22 mouse cellular contexts compared by ENCODE assay signal in the genomic region with DNA sequence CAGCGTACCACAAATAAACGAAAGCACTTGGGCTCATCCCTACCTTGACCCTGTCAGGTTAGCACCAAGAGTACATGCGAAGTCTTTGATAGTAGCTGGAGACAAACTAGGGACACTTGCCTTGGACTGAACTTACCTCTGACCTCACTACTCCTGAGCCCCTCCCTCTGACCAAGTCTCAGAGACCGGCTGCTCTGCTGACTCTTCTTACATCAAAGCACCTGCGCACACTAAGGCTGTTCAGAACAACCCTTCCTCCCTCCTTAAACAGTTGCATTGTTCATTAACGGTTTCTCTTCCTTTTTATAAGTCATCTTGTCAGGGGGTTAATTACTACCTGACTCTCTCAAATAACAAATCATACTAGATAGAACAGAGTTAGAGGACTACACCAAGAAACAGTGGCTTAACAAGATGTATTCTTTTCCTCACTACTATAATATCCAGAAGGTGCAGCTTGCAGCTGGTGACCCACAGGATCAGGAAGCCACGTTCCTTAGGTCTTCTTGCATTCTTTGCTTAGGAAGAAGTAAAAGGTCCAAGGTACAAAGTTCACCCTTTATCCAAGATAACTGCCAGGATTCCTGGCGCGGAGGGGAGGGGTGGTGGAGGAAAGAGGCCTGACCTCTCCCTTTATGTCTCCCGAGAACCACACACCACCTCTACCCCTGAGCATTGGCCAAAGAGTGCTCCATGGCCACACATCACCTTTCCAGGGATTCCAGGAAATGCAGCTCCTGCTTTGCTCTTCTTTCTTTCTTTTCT. TPM values are rescaled to one million over a fixed set of nuclear protein-coding genes. Genes with fewer than 3 reads are reported as not detected.
DNase-seq lines count a peak whose midpoint lies in the region; ATAC-seq and TF ChIP-seq lines count a peak whose summit lies in the region.
"Had no signal": no experiment of that assay in that cellular context is flagged by ENCODE, and none has a peak within 500 bp of the region (broad histone marks: within the 10 kb centered on the region; RNA-seq: fewer than 3 reads in every experiment).

No protein-coding gene starts in this region.

- no peak for DNase-seq in intestine, embryonic 14.5 days (ENCODE audit: low spot score)
- DNase-seq in kidney, postnatal 14 days = peak; percentile 68
- peak; percentile 52 for DNase-seq in stomach, postnatal 0 days (ENCODE audit: low spot score)
- no peak for DNase-seq in cerebellum, adult 9-10 months
- DNase-seq in urinary bladder, adult 2 months (ENCODE audit: low spot score) = no peak
- DNase-seq: adrenal gland, postnatal 14 days; cerebellum, adult 8-10 months; liver, postnatal 0 days; right cerebral cortex, adult 18-20 months; right cerebral cortex, postnatal 4 days; thymus, adult 2 months had no signal

- H3K27ac ChIP-seq in intestine, embryonic 14.5 days (ENCODE audit: low read depth) = no peak overlapping the region
- peak overlapping the region; percentile 69 for H3K27ac ChIP-seq in intestine, embryonic 16.5 days (ENCODE audit: low read length)
- H3K27ac ChIP-seq in stomach, postnatal 0 days (replicated peaks) = no peak overlapping the region
- no peak overlapping the region for H3K27ac ChIP-seq in hindbrain, embryonic 16.5 days (ENCODE audit: low read depth, low read length)
- H3K27ac ChIP-seq: embryonic facial prominence, embryonic 10.5 days; forebrain, embryonic 15.5 days; hindbrain, embryonic 15.5 days; limb, embryonic 12.5 days; macrophage had no signal

- H3K36me3 ChIP-seq in intestine, embryonic 14.5 days (ENCODE audit: control insufficient read depth, insufficient read depth, low read length) = no peaks in the 10 kb centered on the region
- no peaks in the 10 kb centered on the region for H3K36me3 ChIP-seq in intestine, embryonic 16.5 days (ENCODE audit: control insufficient read depth, insufficient read depth, low read length)
- no peaks in the 10 kb centered on the region for H3K36me3 ChIP-seq in stomach, postnatal 0 days (ENCODE audit: control insufficient read depth, insufficient read depth, low read length)
- no peaks in the 10 kb centered on the region for H3K36me3 ChIP-seq in hindbrain, embryonic 16.5 days (ENCODE audit: control insufficient read depth, insufficient read depth, low read length)
- H3K36me3 ChIP-seq: embryonic facial prominence, embryonic 10.5 days; forebrain, embryonic 15.5 days; hindbrain, embryonic 15.5 days; limb, embryonic 12.5 days had no signal

- no peak overlapping the region for H3K4me3 ChIP-seq in intestine, embryonic 14.5 days (ENCODE audit: low read depth, low read length)
- H3K4me3 ChIP-seq in intestine, embryonic 16.5 days (ENCODE audit: low read length) = no peak overlapping the region
- H3K4me3 ChIP-seq in stomach, postnatal 0 days (ENCODE audit: low read depth, low read length) = no peak overlapping the region
- no peak overlapping the region for H3K4me3 ChIP-seq in hindbrain, embryonic 16.5 days (ENCODE audit: low read length)
- H3K4me3 ChIP-seq: embryonic facial prominence, embryonic 10.5 days; forebrain, embryonic 15.5 days; hindbrain, embryonic 15.5 days; limb, embryonic 12.5 days had no signal

- H3K9me3 ChIP-seq in intestine, embryonic 14.5 days (ENCODE audit: control insufficient read depth, low read length) = no peaks in the 10 kb centered on the region
- no peaks in the 10 kb centered on the region for H3K9me3 ChIP-seq in intestine, embryonic 16.5 days (ENCODE audit: control insufficient read depth, low read length)
- H3K9me3 ChIP-seq in stomach, postnatal 0 days (ENCODE audit: control insufficient read depth, low read length) = no peaks in the 10 kb centered on the region
- no peaks in the 10 kb centered on the region for H3K9me3 ChIP-seq in hindbrain, embryonic 16.5 days (ENCODE audit: control insufficient read depth, low read length)
- H3K9me3 ChIP-seq: embryonic facial prominence, embryonic 10.5 days; forebrain, embryonic 15.5 days; hindbrain, embryonic 15.5 days; limb, embryonic 12.5 days had no signal

- H3K4me2 ChIP-seq in intestine, embryonic 14.5 days (ENCODE audit: low read length) = no peak overlapping the region
- H3K4me2 ChIP-seq in intestine, embryonic 16.5 days (ENCODE audit: low read depth, low read length) = 0 out of 2 replicates have a peak overlapping the region, but pooled peaks have one; percentile 4
- H3K4me2 ChIP-seq in stomach, postnatal 0 days (replicated peaks; ENCODE audit: low read depth) = no peak overlapping the region
- H3K4me2 ChIP-seq in hindbrain, embryonic 16.5 days (ENCODE audit: low read length) = no peak overlapping the region
- H3K4me2 ChIP-seq: forebrain, embryonic 15.5 days; heart, embryonic 11.5 days; hindbrain, embryonic 15.5 days; limb, embryonic 12.5 days; liver, embryonic 11.5 days had no signal

- peak; percentile 64; the same call in 1 of the 2 replicates for ATAC-seq in intestine, embryonic 14.5 days (replicated peaks; ENCODE audit: low FRiP score, low TSS enrichment, low read depth)
- ATAC-seq in intestine, embryonic 16.5 days = peak; percentile 91
- peak; percentile 71 for ATAC-seq in stomach, postnatal 0 days (ENCODE audit: low FRiP score, low TSS enrichment)
- ATAC-seq in hindbrain, embryonic 16.5 days = no peak
- ATAC-seq: activated CD4-positive, CD25-positive, alpha-beta regulatory T cell, adult 4 months; forebrain, embryonic 15.5 days; liver, postnatal 0 days; lung, postnatal 0 days had no signal

- no peaks in the 10 kb centered on the region for H3K4me1 ChIP-seq in intestine, embryonic 14.5 days (replicated peaks; ENCODE audit: control insufficient read depth, insufficient read depth, low read length)
- H3K4me1 ChIP-seq in intestine, embryonic 16.5 days (ENCODE audit: control insufficient read depth, insufficient read depth, low read length) = no peaks in the 10 kb centered on the region; the same call in 1 of the 2 replicates
- H3K4me1 ChIP-seq in stomach, postnatal 0 days (replicated peaks; ENCODE audit: control insufficient read depth, insufficient read depth) = no peaks in the 10 kb centered on the region
- no peaks in the 10 kb centered on the region for H3K4me1 ChIP-seq in hindbrain, embryonic 16.5 days (ENCODE audit: control insufficient read depth, insufficient read depth, low read depth, low read length)
- H3K4me1 ChIP-seq: embryonic facial prominence, embryonic 10.5 days; forebrain, embryonic 15.5 days; hindbrain, embryonic 15.5 days; limb, embryonic 12.5 days had no signal

- no peak for TF ChIP-seq EP300 in stomach, postnatal 0 days (optimal IDR thresholded peaks at IDR 0.05)

- TF ChIP-seq CTCF in stomach, postnatal 0 days (IDR thresholded peaks at IDR 0.05; ENCODE audit: low read depth) = no peak

- H3K27me3 ChIP-seq in intestine, embryonic 14.5 days (replicated peaks; ENCODE audit: control insufficient read depth, insufficient read depth, low read length) = no peaks in the 10 kb centered on the region
- no peaks in the 10 kb centered on the region for H3K27me3 ChIP-seq in intestine, embryonic 16.5 days (replicated peaks; ENCODE audit: control insufficient read depth, insufficient read depth, low read length)
- H3K27me3 ChIP-seq in stomach, postnatal 0 days (ENCODE audit: control insufficient read depth, insufficient read depth, low read length) = no peaks in the 10 kb centered on the region
- H3K27me3 ChIP-seq in hindbrain, embryonic 16.5 days (replicated peaks; ENCODE audit: control insufficient read depth, insufficient read depth, low read length) = no peaks in the 10 kb centered on the region
- H3K27me3 ChIP-seq: forebrain, embryonic 15.5 days; hindbrain, embryonic 15.5 days; limb, embryonic 12.5 days had no signal

- H3K9ac ChIP-seq in intestine, embryonic 14.5 days (ENCODE audit: low read length) = no peak overlapping the region
- H3K9ac ChIP-seq in intestine, embryonic 16.5 days (ENCODE audit: low read depth, low read length) = no peak overlapping the region
- H3K9ac ChIP-seq in stomach, postnatal 0 days (ENCODE audit: low read length) = no peak overlapping the region
- H3K9ac ChIP-seq in hindbrain, embryonic 16.5 days (ENCODE audit: low read depth, low read length) = no peak overlapping the region
- H3K9ac ChIP-seq: forebrain, embryonic 15.5 days; hindbrain, embryonic 15.5 days; limb, embryonic 12.5 days; liver, postnatal 0 days had no signal

- WGBS in intestine, embryonic 14.5 days = 54% methylated on average over 10 of the region's 10 CpGs
- WGBS in intestine, embryonic 16.5 days = 53% methylated on average over 10 of the region's 10 CpGs
- 48% methylated on average over 10 of the region's 10 CpGs for WGBS in stomach, postnatal 0 days
- 79% methylated on average over 10 of the region's 10 CpGs for WGBS in hindbrain, embryonic 16.5 days

RNA-seq across cellular contexts. Expression of gene Adcy9, which starts 19.2 kb away (rescaled TPM):
- polyA plus RNA-seq in intestine, embryonic 14.5 days (2014; fragmentation: Nextera tagmentation; extraction: Ambion mirVana) = 1.6 and 2.2 TPM in 2 replicates
- 1.2 and 1.3 TPM in 2 replicates for polyA plus RNA-seq in intestine, embryonic 16.5 days (2015; fragmentation: Nextera tagmentation; extraction: Ambion mirVana)
- 1.2 and 1.3 TPM in 2 replicates for polyA plus RNA-seq in stomach, postnatal 0 days (2015; fragmentation: Nextera tagmentation; extraction: Ambion mirVana)
- 4.0 and 5.0 TPM in 2 replicates for polyA plus RNA-seq in hindbrain, embryonic 16.5 days (2015; fragmentation: Nextera tagmentation; extraction: Ambion mirVana)
- 10.1 and 12.1 TPM in 2 replicates for polyA plus RNA-seq in urinary bladder, adult 2 months (2012; rRNA removed)

Comparison
In these comparisons a context has a peak if more than half of its experiments do, and no peak if none do; other contexts are left out.
1. DNase-seq: peak in kidney, postnatal 14 days (single experiment) and stomach, postnatal 0 days (single experiment); none in intestine, embryonic 14.5 days (single experiment), cerebellum, adult 9-10 months (single experiment) and urinary bladder, adult 2 months (single experiment).